Mouse (Mus musculus) forebrain, embryonic 12.5 days (tissue): ENCODE results near the gene Decr2. TPM values are rescaled to one million over a fixed set of nuclear protein-coding genes. Genes with fewer than 3 reads are reported as not detected.
"Not testable (repeated sequence)": the region's sequence is repeated elsewhere in the genome, so short reads cannot be mapped to it uniquely, and the experiment has no call there.

Source experiments
- ATAC-seq: fragments of 200-750 bp; cut with Nextera tagmentation; 2 replicates; pipeline ENCODE4 v1.8.0; 2017; ENCODE audit warnings: moderate TSS enrichment; ENCODE audit not compliant: low FRiP score
- H3K27ac ChIP-seq: fragments of 300-500 bp; sonication (generic); 2 replicates; pipeline ENCODE4 v1.5.1; 2016; ENCODE audit warnings: mild to moderate bottlenecking
- H3K27me3 ChIP-seq: fragments of 300-500 bp; sonication (generic); 2 replicates; pipeline ENCODE4 v1.6.1; 2016; ENCODE audit warnings: mild to moderate bottlenecking
- H3K36me3 ChIP-seq: fragments of 300-500 bp; sonication (generic); replicated peaks from 2 replicates; pipeline ENCODE4 v1.6.1; 2016; ENCODE audit warnings: mild to moderate bottlenecking
- H3K4me1 ChIP-seq: fragments of 300-500 bp; sonication (generic); 2 replicates; pipeline ENCODE4 v1.6.1; 2016
- H3K4me2 ChIP-seq: fragments of 300-500 bp; sonication (generic); 2 replicates; pipeline ENCODE4 v1.6.1; 2016; ENCODE audit warnings: mild to moderate bottlenecking, moderate library complexity
- H3K4me3 ChIP-seq: fragments of 300-500 bp; sonication (generic); replicated peaks from 2 replicates; pipeline ENCODE4 v1.5.1; 2016; ENCODE audit warnings: mild to moderate bottlenecking
- H3K9ac ChIP-seq: fragments of 300-500 bp; sonication (generic); 2 replicates; pipeline ENCODE4 v1.6.1; 2016; ENCODE audit warnings: mild to moderate bottlenecking
- H3K9me3 ChIP-seq: fragments of 300-500 bp; sonication (generic); 2 replicates; pipeline ENCODE4 v1.6.1; 2016
- WGBS: fragments of 180-500 bp; shearing (Covaris S2); methylation state at CpG from one replicate; pipeline ENCODE4 v1.1.7; 2016; 5-methylcytosine and 5-hydroxymethylcytosine counted together
- polyA plus RNA-seq: library from polyadenylated mRNA; unstranded; fragments of >200 nt; fragmentation: Nextera tagmentation; extraction: Ambion mirVana; gene quantifications from 2 replicates; pipeline ENCODE4 v1.2.1, GENCODE M21; 2016

Decr2 gene
- polyA plus RNA-seq, 1 experiment from 2014 or later: 27.1 TPM

DNA sequence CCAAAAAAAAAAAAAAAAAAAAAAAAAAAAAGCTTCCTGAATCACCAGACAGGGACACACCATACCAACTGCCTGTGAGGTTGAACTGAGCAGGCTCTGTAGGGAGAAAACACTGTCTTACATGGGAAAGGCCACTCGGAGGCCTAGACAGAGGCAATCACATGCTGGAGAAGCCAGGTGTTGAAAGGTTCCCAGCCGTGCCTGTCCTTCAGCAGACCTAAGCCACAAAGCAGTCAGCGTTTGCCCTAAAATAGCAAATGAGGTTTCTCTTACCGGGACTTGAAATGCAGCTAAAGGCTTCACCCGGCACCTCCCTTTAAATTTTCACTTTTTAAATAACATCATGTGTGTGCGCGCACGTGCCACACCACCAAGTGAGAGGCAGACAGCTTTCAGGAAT is 42.0 kb downstream of the Decr2 start:
- Histone ChIP-seq H3K4me2 (no peak overlapping the region), H3K4me3 (no peak overlapping the region), H3K36me3 (peaks cover 18% of the 10 kb centered on the region), H3K9me3 (no peaks in the 10 kb centered on the region), H3K27ac (no peak overlapping the region), H3K9ac (no peak overlapping the region), H3K27me3 (no peaks in the 10 kb centered on the region), H3K4me1 (peaks cover 17% of the 10 kb centered on the region)
- no peak for ATAC-seq
- 86% methylated on average over 8 of the region's 8 CpGs for WGBS

DNA sequence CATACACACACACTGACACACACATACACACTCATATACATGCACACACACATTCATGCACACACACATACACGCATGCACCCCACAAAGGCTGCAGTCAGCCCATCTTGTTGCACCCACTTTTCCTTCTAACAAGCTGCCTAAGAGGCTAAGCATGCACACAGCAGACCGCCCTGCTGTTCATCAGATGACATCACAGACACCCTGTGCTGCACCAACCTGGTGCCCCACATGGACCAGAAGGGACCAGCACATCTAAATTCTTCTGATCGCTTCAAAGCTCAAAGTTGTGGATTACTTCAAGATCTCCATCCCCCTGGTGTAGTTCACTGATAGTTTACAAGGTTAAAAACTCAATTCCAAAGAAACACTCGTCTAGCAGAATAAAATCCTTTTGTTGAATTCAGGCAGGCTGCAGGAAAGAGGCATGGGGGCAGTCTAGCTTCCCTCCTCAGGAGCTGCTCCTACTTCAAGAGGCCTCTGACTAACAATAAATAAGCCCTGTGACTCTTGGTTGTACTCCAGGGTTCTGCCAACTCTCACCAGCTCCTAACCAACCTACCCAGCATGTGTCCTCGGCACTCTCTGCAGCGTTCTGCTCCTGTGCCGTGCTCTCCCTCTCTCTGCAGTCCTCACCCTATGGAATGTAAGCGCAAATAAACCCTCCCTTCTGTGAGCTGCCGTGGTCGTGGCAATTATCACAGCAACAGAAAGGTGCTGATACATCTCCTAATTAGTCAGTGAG is 43.7 kb downstream of the Decr2 start:
- no peak overlapping the region for H3K4me3 ChIP-seq
- H3K36me3 ChIP-seq: peaks cover 10% of the 10 kb centered on the region
- H3K9ac ChIP-seq: no peak overlapping the region
- ATAC-seq: no peak
- H3K27me3 ChIP-seq: no peaks in the 10 kb centered on the region
- no peak overlapping the region for H3K4me2 ChIP-seq
- 72% methylated on average over 10 of the region's 10 CpGs for WGBS
- no peak overlapping the region for H3K27ac ChIP-seq
- H3K4me1 ChIP-seq: peaks cover 28% of the 10 kb centered on the region
- no peaks in the 10 kb centered on the region for H3K9me3 ChIP-seq

DNA sequence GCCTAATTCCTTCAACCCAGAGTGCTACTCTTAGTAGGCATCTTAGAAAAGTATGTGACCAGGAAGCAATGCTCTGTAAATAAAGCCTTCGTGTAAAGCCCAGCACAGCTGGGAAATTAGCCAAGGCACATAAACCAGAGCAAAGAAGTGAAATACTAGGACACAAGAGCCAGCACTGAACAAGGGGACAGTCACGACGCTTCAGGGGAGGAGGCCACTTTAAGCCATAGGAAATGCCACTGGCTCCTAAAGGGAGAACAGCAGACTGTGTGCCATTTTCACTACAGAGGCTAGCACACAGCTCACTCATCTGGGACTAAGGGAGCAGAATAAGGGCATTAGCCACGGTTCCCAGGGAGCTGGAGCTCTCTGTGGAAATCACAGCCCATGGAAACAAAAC is 44.9 kb downstream of the Decr2 start:
- Histone ChIP-seq H3K9me3 (no peaks in the 10 kb centered on the region), H3K27ac (no peak overlapping the region), H3K4me3 (no peak overlapping the region), H3K27me3 (no peaks in the 10 kb centered on the region), H3K4me2 (no peak overlapping the region), H3K4me1 (peaks cover 32% of the 10 kb centered on the region), H3K36me3 (peaks cover 6% of the 10 kb centered on the region; the same call in 1 of the 2 replicates), H3K9ac (no peak overlapping the region)
- ATAC-seq: no peak
- 80% methylated on average over 4 of the region's 4 CpGs for WGBS

DNA sequence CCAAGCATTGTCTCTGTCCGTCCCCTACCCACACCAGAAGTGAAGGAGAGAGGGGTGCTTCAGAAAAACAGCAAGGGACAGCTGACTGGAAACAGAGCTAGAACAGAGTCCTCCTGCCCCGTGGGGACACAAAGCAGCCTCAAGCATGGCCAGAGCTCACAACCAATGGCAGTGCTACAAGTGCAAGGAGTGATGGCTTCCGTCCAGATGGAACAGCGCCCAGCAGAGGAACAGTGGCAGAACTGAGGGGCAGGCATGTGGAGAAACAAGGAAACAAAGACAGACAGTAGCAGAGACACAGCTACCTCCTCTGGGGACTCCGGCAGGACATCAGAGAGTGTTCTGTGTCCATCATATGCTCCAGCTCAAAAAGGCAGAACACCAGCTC is 46.9 kb downstream of the Decr2 start:
- no peak for ATAC-seq
- Histone ChIP-seq H3K4me1 (peaks cover 32% of the 10 kb centered on the region), H3K4me2 (no peak overlapping the region), H3K27ac (peak overlapping the region; percentile 86), H3K9me3 (no peaks in the 10 kb centered on the region), H3K9ac (peak overlapping the region; percentile 21; the same call in 1 of the 2 replicates), H3K4me3 (no peak overlapping the region), H3K27me3 (no peaks in the 10 kb centered on the region), H3K36me3 (peaks cover 7% of the 10 kb centered on the region; the same call in 1 of the 2 replicates)
- WGBS: 71% methylated on average over 5 of the region's 5 CpGs

DNA sequence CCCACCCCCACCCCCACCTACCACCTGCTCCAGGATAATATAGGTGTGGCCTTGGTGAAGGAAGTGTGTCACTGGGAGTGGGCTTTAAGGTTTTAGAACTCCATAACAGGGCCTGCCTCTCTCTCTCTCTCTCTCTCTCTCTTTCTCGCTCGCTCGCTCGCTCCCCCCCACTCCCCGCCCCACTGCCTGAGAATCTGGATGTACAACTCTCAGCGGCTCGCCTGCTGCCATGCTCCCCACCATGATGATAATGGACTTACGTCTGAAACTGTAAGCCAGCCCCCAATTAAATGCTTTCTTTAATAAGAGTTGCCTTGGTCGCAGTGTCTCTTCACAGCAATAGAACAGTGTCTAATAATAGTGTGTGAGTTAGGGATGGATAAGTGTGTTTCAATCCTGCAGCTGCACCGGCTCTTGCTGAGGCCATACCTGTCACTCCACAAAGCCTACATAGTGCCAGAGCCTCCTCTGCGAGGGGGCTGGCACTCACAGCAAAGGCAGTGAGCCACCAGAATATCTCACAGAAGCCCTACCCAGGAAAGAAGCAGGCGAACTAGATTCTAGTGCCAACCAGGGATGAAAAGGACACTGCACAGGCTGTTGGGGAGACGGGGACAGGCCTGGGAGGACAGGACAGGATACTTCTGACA is 47.4 kb downstream of the Decr2 start:
- Histone ChIP-seq H3K4me3 (no peak overlapping the region), H3K4me2 (no peak overlapping the region), H3K9ac (peak overlapping the region; percentile 21; the same call in 1 of the 2 replicates), H3K4me1 (peaks cover 32% of the 10 kb centered on the region), H3K36me3 (0 out of 2 replicates have a peak, but pooled peaks cover 7% of the 10 kb centered on the region), H3K27ac (peak overlapping the region; percentile 86), H3K9me3 (no peaks in the 10 kb centered on the region), H3K27me3 (no peaks in the 10 kb centered on the region)
- ATAC-seq: 0 out of 2 replicates have a peak, but pooled peaks have one; percentile 36
- WGBS: 57% methylated on average over 13 of the region's 13 CpGs

DNA sequence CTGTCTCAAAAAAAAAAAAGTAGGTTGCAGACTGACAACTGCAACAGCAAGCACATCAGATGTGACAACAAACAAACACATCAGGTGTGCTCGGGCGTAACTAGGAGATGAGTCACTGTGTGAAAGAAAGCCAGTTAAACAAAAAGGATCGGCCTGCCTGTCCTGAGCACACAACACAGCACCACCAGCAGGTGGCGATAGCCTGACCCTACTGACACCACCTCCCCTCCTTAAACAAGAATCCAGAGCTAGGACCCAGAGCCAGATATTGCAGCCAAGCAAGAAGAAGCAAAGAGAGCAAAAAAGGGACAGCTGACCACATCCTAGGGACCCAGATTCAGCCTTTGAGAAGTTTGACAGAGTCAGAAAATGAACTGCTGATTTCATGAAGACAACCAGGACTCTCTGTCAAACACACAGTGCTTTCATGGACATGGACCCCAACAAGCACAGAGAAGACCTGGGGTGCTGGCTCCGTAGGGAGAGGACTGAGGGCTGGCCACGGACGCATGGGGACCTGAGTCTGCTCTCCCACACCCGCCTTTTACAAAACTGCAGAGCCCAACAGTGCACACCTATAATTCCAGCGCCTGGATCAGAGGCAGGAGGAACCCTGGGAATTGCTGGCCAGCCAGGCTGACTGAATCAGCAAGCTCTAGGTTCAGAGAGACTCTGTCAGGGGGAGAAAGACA is 48.9 kb downstream of the Decr2 start:
- Histone ChIP-seq H3K9ac (no peak overlapping the region), H3K4me3 (no peak overlapping the region), H3K36me3 (peaks cover 10% of the 10 kb centered on the region), H3K9me3 (no peaks in the 10 kb centered on the region), H3K4me1 (peaks cover 26% of the 10 kb centered on the region), H3K27ac (no peak overlapping the region), H3K4me2 (no peak overlapping the region), H3K27me3 (no peaks in the 10 kb centered on the region)
- WGBS: 57% methylated on average over 9 of the region's 9 CpGs
- no peak for ATAC-seq

DNA sequence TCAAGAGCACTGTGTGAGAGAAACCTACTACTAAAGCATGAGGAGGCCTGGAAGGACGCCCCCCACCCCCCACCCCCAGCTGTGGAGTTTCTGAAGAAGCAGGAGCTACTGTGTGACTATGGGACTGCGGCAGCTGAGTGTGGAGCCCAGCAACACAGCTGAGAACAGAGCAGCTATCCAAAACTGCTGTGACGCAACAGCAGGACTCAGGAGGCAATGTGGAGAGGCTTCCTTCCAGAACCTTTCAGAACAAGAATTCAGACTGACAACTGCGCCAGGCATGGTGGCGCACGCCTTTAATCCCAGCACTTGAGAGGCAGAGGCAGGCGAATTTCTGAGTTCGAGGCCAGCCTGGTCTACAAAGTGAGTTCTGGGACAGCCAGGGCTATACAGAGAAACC is 49.4 kb downstream of the Decr2 start:
- Histone ChIP-seq H3K4me1 (peaks cover 22% of the 10 kb centered on the region), H3K36me3 (peaks cover 16% of the 10 kb centered on the region)
- H3K4me2 ChIP-seq, H3K9me3 ChIP-seq, H3K9ac ChIP-seq, H3K27ac ChIP-seq, H3K27me3 ChIP-seq, H3K4me3 ChIP-seq, ATAC-seq: not testable (repeated sequence)
- 93% methylated on average over 8 of the region's 8 CpGs for WGBS

DNA sequence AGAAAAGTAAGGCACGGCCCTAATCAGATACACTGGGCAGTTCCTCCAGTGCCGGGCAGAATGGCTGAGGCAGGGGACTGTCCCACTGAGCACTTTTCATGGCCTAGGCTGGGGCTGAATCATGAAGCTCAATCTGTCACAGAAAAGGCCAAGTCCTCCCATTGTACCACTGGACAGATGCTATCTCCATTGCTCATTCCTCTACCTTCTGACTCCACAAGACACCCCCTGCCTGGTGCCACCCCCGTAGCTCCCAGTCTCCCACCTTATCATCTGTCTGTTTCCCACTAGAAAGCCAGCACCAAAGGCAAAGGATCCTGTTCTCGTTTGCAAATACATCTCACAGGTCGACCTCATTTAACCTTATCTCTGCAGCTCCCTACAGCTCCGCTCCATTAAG is 58.1 kb downstream of the Decr2 start:
- Histone ChIP-seq H3K4me3 (no peak overlapping the region), H3K9ac (no peak overlapping the region), H3K27me3 (no peaks in the 10 kb centered on the region), H3K36me3 (peaks cover 53% of the 10 kb centered on the region), H3K9me3 (no peaks in the 10 kb centered on the region), H3K27ac (no peak overlapping the region), H3K4me1 (no peaks in the 10 kb centered on the region), H3K4me2 (no peak overlapping the region)
- 82% methylated on average over 6 of the region's 6 CpGs for WGBS
- ATAC-seq: no peak

DNA sequence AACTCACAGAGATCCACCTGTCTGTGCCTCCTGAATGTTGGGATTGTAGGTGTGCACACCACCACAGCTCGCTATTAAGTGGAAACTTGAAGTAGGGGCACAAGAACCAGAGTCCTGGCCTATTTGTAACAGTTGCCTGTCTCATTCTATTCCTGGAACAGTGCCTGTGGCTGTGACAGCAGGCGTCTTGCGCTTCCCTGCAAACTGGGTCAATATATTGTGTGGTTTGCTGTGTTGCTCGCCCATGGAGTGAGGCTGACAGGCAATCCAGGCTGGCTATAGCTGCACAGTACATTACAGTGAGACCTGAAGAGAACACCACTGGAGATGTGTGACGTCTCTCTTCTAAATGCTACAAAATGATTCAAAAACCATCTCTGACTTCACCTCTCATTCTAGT is 58.6 kb downstream of the Decr2 start:
- Histone ChIP-seq H3K4me1 (no peaks in the 10 kb centered on the region), H3K4me3 (no peak overlapping the region), H3K36me3 (peaks cover 52% of the 10 kb centered on the region), H3K9ac (no peak overlapping the region), H3K27ac (no peak overlapping the region), H3K9me3 (no peaks in the 10 kb centered on the region), H3K4me2 (no peak overlapping the region), H3K27me3 (no peaks in the 10 kb centered on the region)
- ATAC-seq: no peak
- 91% methylated on average over 5 of the region's 5 CpGs for WGBS

Other genes with a start within 250 kb of the Decr2 start
- gene Gm20683, start 248.6 kb downstream of the Decr2 start, polyA plus RNA-seq: 2.5 and 3.3 TPM in 2 replicates
- 20.9 and 23.4 TPM in 2 replicates for gene Rhot2, start 245.5 kb downstream of the Decr2 start, polyA plus RNA-seq
- 38.2 and 41.1 TPM in 2 replicates for gene Wdr90, start 228.8 kb downstream of the Decr2 start, polyA plus RNA-seq
- gene Mcrip2, start 221.6 kb downstream of the Decr2 start, polyA plus RNA-seq: 7.7 and 9.8 TPM in 2 replicates
- 51.6 and 55.5 TPM in 2 replicates for gene Mettl26, start 215.3 kb downstream of the Decr2 start, polyA plus RNA-seq
- gene Wfikkn1, start 209.5 kb downstream of the Decr2 start, polyA plus RNA-seq: 0.66 and 0.79 TPM in 2 replicates
- 35.1 and 36.5 TPM in 2 replicates for gene Rab40c, start 170.6 kb downstream of the Decr2 start, polyA plus RNA-seq
- 51.4 and 53.0 TPM in 2 replicates for gene Pigq, start 145.4 kb downstream of the Decr2 start, polyA plus RNA-seq
- gene Nhlrc4, start 145.4 kb downstream of the Decr2 start, polyA plus RNA-seq: 0.09 and 0.72 TPM in 2 replicates
- 0.08 and 0.13 TPM in 2 replicates for gene A930017K11Rik, start 137.8 kb downstream of the Decr2 start, polyA plus RNA-seq
- gene Capn15, start 104.5 kb downstream of the Decr2 start, polyA plus RNA-seq: 30.6 and 31.7 TPM in 2 replicates
- gene Rab11fip3, start 20.8 kb downstream of the Decr2 start, polyA plus RNA-seq: 39.3 and 39.8 TPM in 2 replicates
- gene Nme4, start 5.3 kb upstream of the Decr2 start, polyA plus RNA-seq: 58.6 and 62.9 TPM in 2 replicates
- 2.1 and 2.6 TPM in 2 replicates for gene Tmem8, start 23.0 kb upstream of the Decr2 start, polyA plus RNA-seq
- 208 and 218 TPM in 2 replicates for gene Mrpl28, start 33.2 kb upstream of the Decr2 start, polyA plus RNA-seq
- 12.0 and 13.1 TPM in 2 replicates for gene Axin1, start 48.4 kb upstream of the Decr2 start, polyA plus RNA-seq
- gene Pdia2, start 108.8 kb upstream of the Decr2 start, polyA plus RNA-seq: 0.29 and 0.67 TPM in 2 replicates
- gene Rgs11, start 112.6 kb upstream of the Decr2 start, polyA plus RNA-seq: 2.4 and 3.8 TPM in 2 replicates
- gene Arhgdig, start 117.4 kb upstream of the Decr2 start, polyA plus RNA-seq: 10.5 and 10.6 TPM in 2 replicates
- 19.7 and 24.4 TPM in 2 replicates for gene Fam234a, start 153.9 kb upstream of the Decr2 start, polyA plus RNA-seq
- gene Luc7l, start 162.6 kb upstream of the Decr2 start, polyA plus RNA-seq: 148 and 151 TPM in 2 replicates